In genomic region chr2:118257094-118257493, GRCm38 (mm10) we compare ENCODE assay signal across 8 mouse cellular contexts. TPM values are rescaled to one million over a fixed set of nuclear protein-coding genes. Genes with fewer than 3 reads are reported as not detected.
DNase-seq lines count a peak whose midpoint lies in the region; ATAC-seq and TF ChIP-seq lines count a peak whose summit lies in the region.

No protein-coding gene starts in this region.

- H3K79me2 ChIP-seq in CH12.LX (replicated peaks; ENCODE audit: control insufficient read depth, extremely low read depth, insufficient read depth, poor library complexity, severe bottlenecking), result no peaks in the 10 kb centered on the region

- no peak for DNase-seq in heart, adult 18-20 months
- no peak for DNase-seq in CH12.LX (ENCODE audit: extremely low read depth)
- no peak for DNase-seq in midbrain, embryonic 10.5 days (ENCODE audit: low spot score)
- DNase-seq in right cerebral cortex, adult 2 months (ENCODE audit: low spot score in 2 of 2), result no peak
- DNase-seq in adrenal gland, postnatal 10 days, result no peak
- DNase-seq in natural killer cell, adult 2 months (ENCODE audit: low spot score in 2 of 2), result no peak

- peak overlapping the region; percentile 83 for H3K4me2 ChIP-seq in heart, embryonic 16.5 days (ENCODE audit: low read depth, low read length)
- peak overlapping the region; percentile 31; the same call in 1 of the 2 replicates for H3K4me2 ChIP-seq in CH12.LX (ENCODE audit: insufficient read depth, low read depth, poor library complexity, severe bottlenecking)
- H3K4me2 ChIP-seq in hindbrain, embryonic 12.5 days (replicated peaks), result peak overlapping the region; percentile 57

- no peak for TF ChIP-seq CTCF in CH12.LX (conservative IDR thresholded peaks at IDR 0.05 in 1 of 2, IDR thresholded peaks at IDR 0.05 in 1 of 2; ENCODE audit: low read depth in 2 of 2, low read length in 2 of 2)

- TF ChIP-seq RAD21 in CH12.LX (IDR thresholded peaks at IDR 0.05; ENCODE audit: low read depth, low read length), result no peak

- 74% methylated on average over 8 of the region's 8 CpGs for WGBS in heart, embryonic 16.5 days
- 77% methylated on average over 8 of the region's 8 CpGs for WGBS in hindbrain, embryonic 12.5 days
- 72% methylated on average over 8 of the region's 8 CpGs for WGBS in midbrain, embryonic 10.5 days

- no peak overlapping the region for H3K27ac ChIP-seq in heart, embryonic 16.5 days (ENCODE audit: low read length)
- H3K27ac ChIP-seq in CH12.LX (ENCODE audit: insufficient read depth, low read depth), result no peak overlapping the region
- H3K27ac ChIP-seq in hindbrain, embryonic 12.5 days, result no peak overlapping the region
- no peak overlapping the region for H3K27ac ChIP-seq in midbrain, embryonic 10.5 days (replicated peaks)

- H3K4me1 ChIP-seq in heart, embryonic 16.5 days (ENCODE audit: control insufficient read depth, insufficient read depth, low read length), result 0 out of 2 replicates have a peak, but pooled peaks cover 2% of the 10 kb centered on the region
- peaks cover 0 to 19% of the 10 kb centered on the region in 2 experiments; a peak in 2 of 4 replicates for H3K4me1 ChIP-seq in CH12.LX (ENCODE audit: control insufficient read depth in 1 of 2, insufficient read depth in 2 of 2)
- H3K4me1 ChIP-seq in hindbrain, embryonic 12.5 days, result peaks cover 5% of the 10 kb centered on the region; the same call in 1 of the 2 replicates
- H3K4me1 ChIP-seq in midbrain, embryonic 10.5 days, result peaks cover 8% of the 10 kb centered on the region

- no peak for TF ChIP-seq EP300 in CH12.LX (IDR thresholded peaks at IDR 0.05; ENCODE audit: low read length)

- dilution Hi-C loops in CH12.LX (cut with MboI; ENCODE audit: extremely low pct_ligation_motif_present, extremely low pct_unique_long_range_greater_than_20kb, low sequenced_read_pairs), result no loop called here

- no peaks in the 10 kb centered on the region for H3K9me3 ChIP-seq in heart, embryonic 16.5 days (replicated peaks; ENCODE audit: control insufficient read depth, low read length)
- H3K9me3 ChIP-seq in CH12.LX (replicated peaks; ENCODE audit: low read length), result peaks cover 5% of the 10 kb centered on the region
- H3K9me3 ChIP-seq in hindbrain, embryonic 12.5 days (replicated peaks), result no peaks in the 10 kb centered on the region
- no peaks in the 10 kb centered on the region for H3K9me3 ChIP-seq in midbrain, embryonic 10.5 days (replicated peaks)

- H3K4me3 ChIP-seq in heart, embryonic 16.5 days (ENCODE audit: low read length), result peak overlapping the region; percentile 58
- H3K4me3 ChIP-seq in CH12.LX (replicated peaks in 1 of 3; ENCODE audit: low read depth in 2 of 3, low read length in 2 of 3, poor library complexity in 1 of 3), result no peak overlapping the region
- H3K4me3 ChIP-seq in hindbrain, embryonic 12.5 days, result peak overlapping the region; percentile 38; the same call in 1 of the 2 replicates
- peak overlapping the region; percentile 61 for H3K4me3 ChIP-seq in midbrain, embryonic 10.5 days

- H3K27me3 ChIP-seq in heart, embryonic 16.5 days (ENCODE audit: control insufficient read depth, insufficient read depth, low read length), result no peaks in the 10 kb centered on the region
- H3K27me3 ChIP-seq in CH12.LX (replicated peaks), result no peaks in the 10 kb centered on the region
- H3K27me3 ChIP-seq in hindbrain, embryonic 12.5 days, result no peaks in the 10 kb centered on the region
- H3K27me3 ChIP-seq in midbrain, embryonic 10.5 days (ENCODE audit: low read depth, poor library complexity, severe bottlenecking), result no peaks in the 10 kb centered on the region

- H3K9ac ChIP-seq in heart, embryonic 16.5 days (ENCODE audit: low read length), result no peak overlapping the region
- no peak overlapping the region for H3K9ac ChIP-seq in CH12.LX (ENCODE audit: insufficient read depth, low read depth)
- no peak overlapping the region for H3K9ac ChIP-seq in hindbrain, embryonic 12.5 days

- ATAC-seq in heart, embryonic 16.5 days (replicated peaks; ENCODE audit: extremely low read depth, insufficient read depth, low FRiP score), result no peak
- ATAC-seq in hindbrain, embryonic 12.5 days (ENCODE audit: low FRiP score), result no peak

- no peaks in the 10 kb centered on the region for H3K36me3 ChIP-seq in heart, embryonic 16.5 days (ENCODE audit: control insufficient read depth, insufficient read depth)
- no peaks in the 10 kb centered on the region for H3K36me3 ChIP-seq in CH12.LX (replicated peaks in 1 of 2; ENCODE audit: control insufficient read depth in 1 of 2, insufficient read depth in 1 of 2, low read length in 1 of 2)
- H3K36me3 ChIP-seq in hindbrain, embryonic 12.5 days, result no peaks in the 10 kb centered on the region
- H3K36me3 ChIP-seq in midbrain, embryonic 10.5 days, result no peaks in the 10 kb centered on the region

- TF ChIP-seq POLR2A in CH12.LX (IDR thresholded peaks at IDR 0.05; ENCODE audit: low read depth, low read length), result no peak

- in situ Hi-C loops in CH12.LX (cut with MboI; ENCODE audit: low pct_ligation_motif_present, low pct_unique_long_range_greater_than_20kb, low sequenced_read_pairs), result no loop called here

TF ChIP-seq in CH12.LX, 34 proteins besides CTCF, POLR2A, EP300 and RAD21:
- TF ChIP-seq TBP (conservative IDR thresholded peaks at IDR 0.05; ENCODE audit: low read depth, low read length), result 0 out of 2 replicates have a peak, but pooled peaks have one; percentile 29
- peak; percentile 21; the same call in 1 of the 2 replicates for TF ChIP-seq CHD2 (IDR thresholded peaks at IDR 0.05; ENCODE audit: low read length)
- TF ChIP-seq E2F4 (IDR thresholded peaks at IDR 0.05; ENCODE audit: insufficient replicate concordance, low read depth, low read length), result no peak
- TF ChIP-seq MXI1 (IDR thresholded peaks at IDR 0.05; ENCODE audit: low read depth, low read length), result no peak
- TF ChIP-seq POLR2AphosphoS2 (IDR thresholded peaks at IDR 0.05; ENCODE audit: low read depth, low read length), result no peak

RNA-seq across cellular contexts. Expression of gene Fsip1, which starts 0.3 kb away (rescaled TPM):
- 0.11 and 0.20 TPM in 2 replicates for polyA plus RNA-seq in heart, embryonic 16.5 days (2015; fragmentation: Nextera tagmentation; extraction: Ambion mirVana)
- not detected for total RNA-seq in heart, adult 18-20 months (2021)
- 0.17 and 0.38 TPM in 2 replicates for total RNA-seq in CH12.LX (2012; rRNA removed)
- 0.14 and 0.47 TPM in 2 replicates for total RNA-seq in CH12.LX (2014; rRNA removed)
- 0.38 and 0.49 TPM in 2 replicates for polyA plus RNA-seq in CH12.LX (2012; ENCODE audit: insufficient read length, low read depth)
- 2.5 and 3.3 TPM in 2 replicates for polyA plus RNA-seq in hindbrain, embryonic 12.5 days (2016; fragmentation: Nextera tagmentation; extraction: Ambion mirVana)
- 2.1 and 3.0 TPM in 2 replicates for polyA plus RNA-seq in midbrain, embryonic 10.5 days (2016; fragmentation: Nextera tagmentation; extraction: Ambion mirVana)
- total RNA-seq in adrenal gland, postnatal 10 days (2021), result under 1 TPM; 0.45 to 0.79 TPM

Comparison
In these comparisons a context has a peak if more than half of its experiments do, and no peak if none do; other contexts are left out.
1. H3K4me2 ChIP-seq: peak in every context shown above with its lines; median percentile 83 in heart, embryonic 16.5 days; 57 in hindbrain, embryonic 12.5 days; 31 in CH12.LX.
2. H3K4me3 ChIP-seq: peak in heart, embryonic 16.5 days (single experiment), hindbrain, embryonic 12.5 days (single experiment) and midbrain, embryonic 10.5 days (single experiment); none in CH12.LX (0 of 3).